Mouse (Mus musculus) frontal cortex, adult 2 months (tissue): ENCODE measurements around the gene 4930563M21Rik. TPM values are rescaled to one million over a fixed set of nuclear protein-coding genes. Genes with fewer than 3 reads are reported as not detected.
"Not testable (repeated sequence)": the region's sequence is repeated elsewhere in the genome, so short reads cannot be mapped to it uniquely, and the experiment has no call there.

Source experiments
- DNase-seq, 2 experiments: peaks; one replicate each; pipeline ENCODE4 v3.0.0; 2022; ENCODE audit warnings: low spot score in 1 of 2; ENCODE audit errors: extremely low spot score in 1 of 2
- polyA plus RNA-seq: library from polyadenylated mRNA; depleted of rRNA; stranded (reverse); fragments of >200 nt; gene quantifications from 2 replicates; pipeline ENCODE4 v1.2.3, GENCODE M21; 2012; rRNA removed

4930563M21Rik gene
- not detected in 2 replicates for polyA plus RNA-seq

- no peak for DNase-seq
Observed at GRCm38 (mm10) chr9:56010450-56010849, at the start of gene 4930563M21Rik. Gene 4930563M21Rik, minus strand, starts transcription at chr9:56010550.

- no peak for DNase-seq
Observed at GRCm38 (mm10) chr9:56056147-56056546, 45.8 kb upstream of the 4930563M21Rik start.

- peak in 1 of 2 experiments; percentile 21 for DNase-seq
Observed at GRCm38 (mm10) chr9:56053796-56054195, 43.4 kb upstream of the 4930563M21Rik start.

GRCm38 (mm10) chr9:56042181-56042621 is 31.9 kb upstream of the 4930563M21Rik start:
- no peak for DNase-seq

GRCm38 (mm10) chr9:56041372-56042180 is 31.2 kb upstream of the 4930563M21Rik start, which contains the start of gene Rcn2:
Gene Rcn2, plus strand, starts transcription at chr9:56041845.
- peak; percentile 88 to 96 for DNase-seq

GRCm38 (mm10) chr9:56032219-56032618 is 21.9 kb upstream of the 4930563M21Rik start:
- DNase-seq, result no peak

- no peak for DNase-seq
Observed at GRCm38 (mm10) chr9:56027292-56027691, 16.9 kb upstream of the 4930563M21Rik start.

- peak in 1 of 2 experiments; percentile 11 for DNase-seq
Observed at GRCm38 (mm10) chr9:56024772-56025171, 14.4 kb upstream of the 4930563M21Rik start.

GRCm38 (mm10) chr9:56004679-56005078 is 5.7 kb downstream of the 4930563M21Rik start:
- DNase-seq, result not testable (repeated sequence)

GRCm38 (mm10) chr9:55946819-55947218 is 63.5 kb downstream of the 4930563M21Rik start:
- DNase-seq, result peak in 1 of 2 experiments; percentile 36

- no peak for DNase-seq
Observed at GRCm38 (mm10) chr9:55941356-55941755, 69.0 kb downstream of the 4930563M21Rik start.

- DNase-seq, result no peak
Observed at GRCm38 (mm10) chr9:55938618-55938985, 71.7 kb downstream of the 4930563M21Rik start.

- DNase-seq, result peak; percentile 57 to 89
Observed at GRCm38 (mm10) chr9:55937664-55938617, 72.4 kb downstream of the 4930563M21Rik start, which contains the start of gene Scaper. Gene Scaper, minus strand, starts transcription at chr9:55938119.

- no peak for DNase-seq
Observed at GRCm38 (mm10) chr9:55937224-55937663, 73.1 kb downstream of the 4930563M21Rik start.

GRCm38 (mm10) chr9:55932482-55932881 is 77.9 kb downstream of the 4930563M21Rik start:
- no peak for DNase-seq

- DNase-seq, result peak in 1 of 2 experiments; percentile 78
Observed at GRCm38 (mm10) chr9:55918579-55918978, 91.8 kb downstream of the 4930563M21Rik start.

- DNase-seq, result no peak
Observed at GRCm38 (mm10) chr9:55916751-55917150, 93.6 kb downstream of the 4930563M21Rik start.
